Mouse (Mus musculus) C2C12 (cell line): ENCODE measurements around the gene Hist1h4a. TPM values are rescaled to one million over a fixed set of nuclear protein-coding genes. Genes with fewer than 3 reads are reported as not detected.
"Not testable (repeated sequence)": the region's sequence is repeated elsewhere in the genome, so short reads cannot be mapped to it uniquely, and the experiment has no call there.

Source experiments
- H3K27me3 ChIP-seq: one replicate; pipeline ENCODE4 v1.6.1; 2011; ENCODE audit not compliant: control insufficient read depth, insufficient read depth, insufficient read length
- H3K36me3 ChIP-seq: one replicate; pipeline ENCODE4 v1.6.1; 2011; ENCODE audit not compliant: control insufficient read depth, insufficient read depth
- H3K4me3 ChIP-seq: one replicate; pipeline ENCODE4 v1.5.1; 2011; ENCODE audit warnings: mild to moderate bottlenecking, control low read depth; ENCODE audit not compliant: poor library complexity, insufficient read depth, severe bottlenecking
- H3K79me2 ChIP-seq: one replicate; pipeline ENCODE4 v1.6.1; 2011; ENCODE audit not compliant: control insufficient read depth, insufficient read depth
- H3K79me3 ChIP-seq: one replicate; pipeline ENCODE4 v1.6.1; 2011; ENCODE audit warnings: low read depth, control low read depth
- H3ac ChIP-seq: one replicate; pipeline ENCODE3; 2011; ENCODE audit warnings: low read depth; ENCODE audit not compliant: control insufficient read depth, insufficient read length
- CEBPB ChIP-seq: IDR thresholded peaks from one replicate; pipeline ENCODE4 v1.6.1; 2011; ENCODE audit warnings: low read depth, mild to moderate bottlenecking, control low read depth, moderate library complexity
- CTCF ChIP-seq: IDR thresholded peaks from one replicate; pipeline ENCODE4 v1.5.1; 2011; ENCODE audit not compliant: control insufficient read depth, insufficient read depth, insufficient read length
- FOSL1 ChIP-seq: IDR thresholded peaks from one replicate; pipeline ENCODE4 v1.8.0; 2011; ENCODE audit warnings: mild to moderate bottlenecking, low read length; ENCODE audit not compliant: poor library complexity, insufficient read depth, severe bottlenecking
- MAX ChIP-seq: IDR thresholded peaks from one replicate; pipeline ENCODE4 v1.6.1; 2011; ENCODE audit warnings: mild to moderate bottlenecking, control low read depth
- MYOD1 ChIP-seq: IDR thresholded peaks from one replicate; pipeline ENCODE4 v1.6.1; 2011; ENCODE audit warnings: low read depth; ENCODE audit not compliant: control insufficient read depth, insufficient read length
- MYOG ChIP-seq: IDR thresholded peaks from one replicate; pipeline ENCODE4 v1.6.1; 2011; ENCODE audit not compliant: control insufficient read depth, insufficient read length; ENCODE audit errors: extremely low read depth
- USF1 ChIP-seq: IDR thresholded peaks from one replicate; pipeline ENCODE4 v1.6.1; 2011; ENCODE audit warnings: low read depth, mild to moderate bottlenecking, control low read depth, moderate library complexity
- polyA plus RNA-seq: library from polyadenylated mRNA; unstranded; fragments of >200 nt; fragmentation: generic; extraction: Trizol; gene quantifications from one replicate; pipeline ENCODE4 v1.2.1, GENCODE M21; 2012; ENCODE audit warnings: missing spikeins

Gene Hist1h4a
- polyA plus RNA-seq, 1 experiment, result 6.8 TPM

DNA sequence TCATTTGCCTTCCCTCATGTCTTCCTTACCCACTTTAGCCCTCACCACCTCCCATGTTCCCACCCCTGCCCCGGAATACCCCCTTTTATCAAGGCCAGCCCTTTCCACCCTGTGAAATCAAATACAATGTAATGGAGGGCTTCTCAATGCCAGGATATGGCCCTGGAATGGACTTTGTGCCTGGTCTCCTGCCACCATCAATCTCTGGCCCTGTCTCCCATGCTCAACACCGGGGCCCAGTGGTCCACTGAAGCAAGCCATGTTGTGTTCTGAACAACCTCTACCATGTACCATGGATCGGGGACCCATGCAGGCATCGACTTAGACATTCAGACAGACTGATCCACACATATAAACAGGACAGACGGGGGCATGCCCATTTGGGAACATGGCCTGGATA, 31.3 kb downstream of the Hist1h4a start:
- H3K36me3 ChIP-seq, result no peaks in the 10 kb centered on the region
- no peaks in the 10 kb centered on the region for H3K79me3 ChIP-seq
- no peak for TF ChIP-seq CTCF
- TF ChIP-seq MAX, result no peak
- TF ChIP-seq FOSL1, result no peak
- no peak for TF ChIP-seq USF1
- no peak for TF ChIP-seq CEBPB
- TF ChIP-seq MYOG, result no peak
- TF ChIP-seq MYOD1, result no peak
- H3K79me2 ChIP-seq, result no peaks in the 10 kb centered on the region
- H3K4me3 ChIP-seq, result no peak overlapping the region
- no peaks in the 10 kb centered on the region for H3K27me3 ChIP-seq
- no peak overlapping the region for H3ac ChIP-seq

DNA sequence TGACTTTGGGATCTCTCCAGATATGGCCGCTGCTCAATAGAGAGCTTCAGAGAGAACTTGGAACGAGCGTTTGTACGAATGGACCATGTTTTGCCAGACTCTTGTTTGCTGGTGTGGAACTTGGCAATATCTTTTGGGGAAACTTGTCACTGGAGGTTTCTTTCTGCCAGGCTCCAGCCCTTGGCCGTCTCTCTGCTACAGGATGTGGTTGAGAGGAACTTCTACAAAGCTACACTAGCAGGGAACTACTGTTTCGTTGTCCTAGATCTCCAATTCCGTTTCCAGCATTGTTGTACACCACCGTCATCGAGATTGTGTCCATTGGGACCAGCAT, 31.9 kb downstream of the Hist1h4a start:
- no peak for TF ChIP-seq USF1
- no peak for TF ChIP-seq MAX
- TF ChIP-seq FOSL1, result no peak
- TF ChIP-seq MYOG, result no peak

DNA sequence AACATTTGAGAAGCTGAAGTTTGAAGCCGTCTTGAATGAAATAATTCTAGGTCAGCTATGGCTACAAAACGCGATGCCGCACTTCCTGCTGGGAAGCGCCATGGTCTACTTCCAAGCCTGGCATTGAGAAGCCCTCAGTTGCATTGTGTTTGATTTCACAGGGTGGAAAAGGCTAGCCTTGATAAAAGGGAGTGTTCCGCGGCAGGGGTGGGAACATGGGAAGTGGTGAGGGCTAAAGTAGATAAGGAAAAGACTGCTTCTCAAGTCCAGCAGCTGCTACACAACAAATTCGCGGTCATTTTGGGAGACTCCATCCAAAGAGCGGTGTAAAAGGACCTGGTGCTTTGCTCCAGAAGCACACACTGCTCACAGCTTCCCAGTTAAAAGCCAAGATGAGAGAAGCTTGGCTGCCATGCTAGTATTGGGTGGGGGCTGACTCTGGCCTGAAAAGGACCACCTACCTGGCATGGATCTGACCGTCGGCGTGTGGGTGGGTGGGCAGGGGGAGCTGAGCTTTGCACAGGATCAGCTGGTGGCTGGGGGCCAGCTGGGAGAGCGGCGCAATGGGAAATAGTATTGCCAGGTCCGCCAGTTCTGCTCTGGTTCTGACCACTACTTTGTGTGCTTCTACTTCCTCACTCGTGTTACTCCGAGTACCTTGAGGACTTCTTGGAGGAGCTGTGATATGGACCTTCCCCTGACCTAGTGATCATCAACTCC, 32.4 kb downstream of the Hist1h4a start:
- no peaks in the 10 kb centered on the region for H3K27me3 ChIP-seq
- H3K79me3 ChIP-seq, result no peaks in the 10 kb centered on the region
- H3K4me3 ChIP-seq, result no peak overlapping the region
- H3K36me3 ChIP-seq, result no peaks in the 10 kb centered on the region
- no peaks in the 10 kb centered on the region for H3K79me2 ChIP-seq
- TF ChIP-seq MYOD1 (no peak), USF1 (no peak), MAX (no peak), CEBPB (no peak)
- no peak overlapping the region for H3ac ChIP-seq

More for the DNA sequence above, 31.9 kb downstream of the Hist1h4a start:
- H3K36me3 ChIP-seq, result no peaks in the 10 kb centered on the region
- no peaks in the 10 kb centered on the region for H3K79me3 ChIP-seq
- H3K4me3 ChIP-seq, result no peak overlapping the region
- H3K27me3 ChIP-seq, result no peaks in the 10 kb centered on the region
- no peaks in the 10 kb centered on the region for H3K79me2 ChIP-seq
- H3ac ChIP-seq, result no peak overlapping the region

DNA sequence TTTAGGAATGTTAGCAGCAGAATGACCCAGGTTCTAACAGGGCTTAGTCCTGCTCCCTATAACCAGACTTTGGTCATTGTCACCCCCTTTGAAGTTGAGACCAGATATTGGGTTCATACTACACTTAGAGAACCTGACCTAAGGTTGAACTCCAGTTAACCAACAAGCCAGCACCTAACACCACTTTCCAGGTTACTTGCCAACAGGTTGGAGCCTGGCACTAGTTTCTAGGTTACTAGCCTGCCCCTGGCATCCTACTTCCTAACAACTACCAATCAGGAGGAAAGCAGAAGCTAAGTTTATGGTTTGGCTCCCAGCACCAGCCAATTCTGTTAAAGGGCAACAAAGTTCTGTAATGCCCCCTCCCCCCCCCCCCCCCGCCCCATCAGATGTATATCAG, 35.8 kb downstream of the Hist1h4a start:
- no peak overlapping the region for H3K4me3 ChIP-seq
- H3K36me3 ChIP-seq, result no peaks in the 10 kb centered on the region
- TF ChIP-seq MYOG (no peak), CEBPB (no peak), USF1 (no peak), MAX (no peak), MYOD1 (no peak), CTCF (no peak), FOSL1 (no peak)
- H3K79me2 ChIP-seq, result no peaks in the 10 kb centered on the region
- no peaks in the 10 kb centered on the region for H3K27me3 ChIP-seq
- H3ac ChIP-seq, result no peak overlapping the region
- no peaks in the 10 kb centered on the region for H3K79me3 ChIP-seq

DNA sequence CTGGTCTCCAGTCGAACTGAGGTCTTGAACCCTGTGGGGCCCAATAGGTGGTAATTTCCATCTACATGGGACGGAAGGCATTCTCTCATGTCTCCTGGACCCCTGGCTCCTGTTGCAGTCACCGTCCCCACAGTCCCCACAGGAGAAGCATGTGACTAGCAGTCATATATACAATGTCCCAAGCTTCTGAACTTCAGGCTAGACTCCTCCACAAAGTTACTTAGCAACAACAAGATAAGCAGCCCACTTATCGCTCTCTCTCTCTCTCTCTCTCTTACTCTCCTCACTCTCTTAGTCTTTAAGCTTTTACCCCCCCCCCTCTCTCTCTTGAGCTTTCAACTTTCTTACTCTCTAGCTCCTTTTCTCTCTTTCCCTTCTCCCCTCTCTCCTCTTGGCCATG, 36.8 kb downstream of the Hist1h4a start:
- H3K79me2 ChIP-seq, result no peaks in the 10 kb centered on the region
- TF ChIP-seq USF1 (no peak), MYOG (no peak), CEBPB (no peak), MAX (no peak)
- no peaks in the 10 kb centered on the region for H3K27me3 ChIP-seq

DNA sequence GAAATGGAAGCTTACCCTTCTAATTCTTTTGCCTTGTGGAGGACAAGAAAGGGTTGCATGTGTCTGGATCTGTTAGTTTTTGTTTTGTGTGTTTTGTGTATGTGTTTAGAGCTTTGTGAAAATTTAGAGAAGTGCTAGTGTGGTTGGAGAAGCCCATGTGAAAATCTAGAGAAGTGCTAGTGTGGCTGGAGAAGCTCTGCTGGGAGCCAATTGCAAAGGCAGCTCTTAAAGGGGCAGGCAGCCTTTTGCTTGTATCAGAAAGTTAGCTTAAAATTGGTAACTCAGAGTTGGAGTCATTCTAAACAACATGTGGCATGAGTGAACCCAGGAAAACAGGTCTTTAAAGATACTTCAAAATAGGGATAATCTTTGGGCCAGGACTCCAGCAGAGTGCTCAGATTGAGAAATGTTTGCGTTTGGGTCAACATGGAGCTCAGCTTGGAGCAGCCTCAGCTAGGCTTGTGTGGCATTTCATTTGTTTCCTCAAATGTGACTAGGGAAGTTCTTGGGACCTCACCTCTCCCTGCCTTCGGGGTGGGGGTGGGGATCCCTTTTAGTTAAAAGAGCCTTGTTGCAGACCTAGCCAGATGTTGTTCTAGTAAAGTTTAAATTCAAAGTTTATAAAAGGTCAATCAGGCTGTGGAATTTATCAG, 43.3 kb downstream of the Hist1h4a start:
- H3K79me3 ChIP-seq, H3K79me2 ChIP-seq, H3K4me3 ChIP-seq, H3K27me3 ChIP-seq, H3ac ChIP-seq, H3K36me3 ChIP-seq: not testable (repeated sequence)

More for the DNA sequence above, 36.8 kb downstream of the Hist1h4a start:
- Histone ChIP-seq H3K4me3 (no peak overlapping the region), H3K36me3 (no peaks in the 10 kb centered on the region), H3K79me3 (no peaks in the 10 kb centered on the region), H3ac (no peak overlapping the region)
